Mouse (Mus musculus) thymus, adult 2 months (tissue): ENCODE results near the gene Myh9. TPM values are rescaled to one million over a fixed set of nuclear protein-coding genes. Genes with fewer than 3 reads are reported as not detected.

Source experiments
- DNase-seq: peaks from one replicate; pipeline ENCODE4 v3.0.0; 2021
- H3K27ac ChIP-seq: fragments of 200-500 bp; 2 replicates; pipeline ENCODE4 v1.5.1; 2012; ENCODE audit warnings: low read length, control low read depth; ENCODE audit not compliant: control insufficient read depth, insufficient read depth
- H3K27me3 ChIP-seq: fragments of 200-500 bp; 2 replicates; pipeline ENCODE4 v1.6.1; 2012; ENCODE audit warnings: mild to moderate bottlenecking, low read length, moderate library complexity, mixed read lengths; ENCODE audit not compliant: control insufficient read depth, insufficient read depth
- H3K36me3 ChIP-seq: fragments of 200-500 bp; 2 replicates; pipeline ENCODE4 v1.6.1; 2012; ENCODE audit warnings: mild to moderate bottlenecking, low read length, moderate library complexity; ENCODE audit not compliant: control insufficient read depth, insufficient read depth
- H3K4me1 ChIP-seq: fragments of 200-500 bp; replicated peaks from 2 replicates; pipeline ENCODE4 v1.6.1; 2012; ENCODE audit warnings: low read length; ENCODE audit not compliant: control insufficient read depth, insufficient read depth
- H3K4me3 ChIP-seq: fragments of 200-500 bp; 2 replicates; pipeline ENCODE4 v1.5.1; 2012; ENCODE audit warnings: mild to moderate bottlenecking, low read length, control low read depth, moderate library complexity; ENCODE audit not compliant: control insufficient read depth, insufficient read depth
- CTCF ChIP-seq: fragments of 200-500 bp; IDR thresholded peaks from 2 replicates; pipeline ENCODE4 v1.5.1; 2012; ENCODE audit warnings: mild to moderate bottlenecking, control low read depth, low read length, moderate library complexity, borderline replicate concordance; ENCODE audit not compliant: control insufficient read depth, poor library complexity, insufficient read depth; ENCODE audit errors: extremely low read depth
- POLR2A ChIP-seq: fragments of 200-500 bp; IDR thresholded peaks from 2 replicates; pipeline ENCODE4 v1.6.1; 2012; ENCODE audit warnings: mild to moderate bottlenecking, low read length, control low read depth, moderate library complexity; ENCODE audit not compliant: control insufficient read depth, poor library complexity, insufficient read depth; ENCODE audit errors: extremely low read depth
- WGBS: fragments of 180-500 bp; shearing (Covaris S2); methylation state at CpG from one replicate; pipeline ENCODE4 v1.1.7; 2018; 5-methylcytosine and 5-hydroxymethylcytosine counted together
- polyA plus RNA-seq: library from polyadenylated mRNA; depleted of rRNA; stranded (reverse); fragments of >200 nt; gene quantifications from 2 replicates; pipeline ENCODE4 v1.2.3, GENCODE M21; 2012

Gene Myh9
- polyA plus RNA-seq, 1 experiment = 167 TPM

DNA sequence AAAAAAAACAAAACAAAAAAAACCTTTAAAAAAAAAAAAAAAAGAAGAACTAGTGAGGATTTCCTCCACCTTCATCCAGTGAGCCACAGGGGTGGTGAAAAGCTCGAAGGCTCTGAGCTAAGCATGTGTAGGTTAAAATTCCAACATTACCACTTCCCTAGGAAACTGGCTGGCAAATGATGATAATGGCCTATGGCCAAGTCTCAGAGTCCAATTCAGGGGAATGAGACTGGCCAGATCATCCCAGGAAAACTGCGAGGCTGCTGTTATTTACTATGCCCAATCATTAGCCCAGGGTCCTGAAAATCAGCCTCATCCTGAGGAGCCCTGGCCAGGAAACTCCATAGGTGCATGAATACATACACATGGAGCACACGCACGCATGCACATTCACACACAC, 44.0 kb upstream of the Myh9 start:
- 83% methylated on average over 4 of the region's 4 CpGs for WGBS
- H3K36me3 ChIP-seq = no peaks in the 10 kb centered on the region
- no peak for TF ChIP-seq POLR2A
- no peak for TF ChIP-seq CTCF
- H3K27me3 ChIP-seq = no peaks in the 10 kb centered on the region
- no peak overlapping the region for H3K4me3 ChIP-seq
- no peaks in the 10 kb centered on the region; the same call in 1 of the 2 replicates for H3K4me1 ChIP-seq
- no peak overlapping the region for H3K27ac ChIP-seq
- no peak for DNase-seq

DNA sequence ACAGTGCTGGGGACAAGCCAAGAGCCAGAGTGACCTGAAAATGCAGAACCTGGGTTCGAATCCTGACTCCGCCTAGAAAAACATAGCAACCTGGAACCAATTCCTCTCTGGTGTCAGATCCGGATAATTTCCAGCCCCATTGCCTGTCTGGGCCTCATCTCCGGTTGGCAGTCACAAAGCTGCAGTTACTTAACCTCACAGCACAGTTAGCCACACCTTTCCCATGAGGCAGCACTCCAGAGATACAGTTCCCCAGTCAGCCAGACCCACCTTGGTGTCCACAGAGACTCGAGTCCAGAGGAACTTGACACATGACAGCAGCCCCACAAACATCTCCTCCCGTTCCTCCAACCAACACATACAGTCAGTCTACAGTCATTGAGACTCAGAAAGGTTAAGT, 43.2 kb upstream of the Myh9 start:
- H3K4me3 ChIP-seq = no peak overlapping the region
- 81% methylated on average over 6 of the region's 6 CpGs for WGBS
- no peaks in the 10 kb centered on the region for H3K36me3 ChIP-seq
- no peak overlapping the region for H3K27ac ChIP-seq
- DNase-seq = no peak
- TF ChIP-seq CTCF = no peak
- no peaks in the 10 kb centered on the region; the same call in 1 of the 2 replicates for H3K4me1 ChIP-seq
- H3K27me3 ChIP-seq = no peaks in the 10 kb centered on the region

DNA sequence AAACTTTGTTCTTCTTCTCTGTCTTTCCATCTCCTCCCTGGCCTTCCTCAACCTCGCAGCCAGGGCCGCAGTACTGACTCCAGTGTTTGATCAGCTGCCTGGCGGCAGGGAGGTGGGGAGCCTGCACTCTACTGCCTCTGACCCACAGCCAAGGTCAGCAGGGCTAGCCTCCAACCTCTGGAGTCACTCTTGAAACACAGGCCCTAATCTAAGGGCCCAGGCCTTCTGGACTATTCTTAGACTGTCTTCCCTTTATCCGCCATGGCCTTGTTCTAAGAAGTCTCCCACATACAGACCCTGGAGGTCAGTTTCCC, 41.7 kb upstream of the Myh9 start:
- no peaks in the 10 kb centered on the region for H3K36me3 ChIP-seq
- no peak overlapping the region for H3K27ac ChIP-seq
- TF ChIP-seq POLR2A (no peak), CTCF (no peak)
- no peaks in the 10 kb centered on the region for H3K27me3 ChIP-seq
- 92% methylated on average over 4 of the region's 4 CpGs for WGBS
- H3K4me1 ChIP-seq = no peaks in the 10 kb centered on the region; the same call in 1 of the 2 replicates
- no peak overlapping the region for H3K4me3 ChIP-seq
- DNase-seq = no peak

DNA sequence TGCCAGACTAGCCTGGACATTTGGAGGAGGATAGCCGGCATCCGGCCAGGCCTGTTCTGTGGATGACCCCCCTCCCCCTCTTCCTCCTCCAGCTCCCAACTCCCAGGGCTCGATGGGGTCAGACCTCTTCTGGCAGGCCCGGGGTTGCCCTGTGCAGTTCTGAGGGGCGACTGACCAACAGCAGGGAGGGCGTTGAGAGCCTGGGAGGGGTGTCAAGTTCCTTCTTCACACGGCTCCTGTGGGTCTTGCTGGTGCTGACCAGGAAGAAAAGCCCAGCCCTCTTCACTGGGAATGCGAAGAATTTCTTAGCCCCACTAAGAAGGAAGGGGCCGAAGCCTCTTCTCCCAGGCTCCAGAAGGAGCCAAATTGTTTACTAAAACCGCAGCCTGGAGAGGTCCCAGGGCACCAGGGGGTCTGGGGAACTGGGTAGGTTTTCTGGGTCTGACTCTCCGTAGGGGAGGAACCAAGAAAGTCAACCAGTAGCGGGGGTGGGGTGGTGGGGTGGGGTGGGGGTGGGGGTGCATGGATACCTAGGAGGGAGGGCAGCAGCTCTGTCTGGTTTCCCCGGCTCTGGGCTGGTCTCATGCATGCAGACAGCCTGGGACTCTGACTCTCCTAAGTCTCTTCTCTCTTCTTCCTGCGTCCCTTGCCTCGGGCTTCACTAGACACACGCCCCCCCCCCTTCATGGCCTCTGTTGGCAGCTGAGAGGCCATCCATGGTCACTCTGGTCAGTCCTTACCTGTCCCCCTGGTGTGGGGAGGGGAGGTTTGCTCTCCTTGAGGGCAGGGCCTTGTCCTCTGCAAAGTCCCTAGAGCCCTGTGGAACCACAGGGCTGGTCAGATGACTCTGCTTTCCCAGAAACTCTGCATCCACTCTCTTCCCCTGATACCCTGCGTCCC, 41.1 kb upstream of the Myh9 start:
- no peak for TF ChIP-seq POLR2A
- TF ChIP-seq CTCF = no peak
- Histone ChIP-seq H3K36me3 (no peaks in the 10 kb centered on the region), H3K4me1 (no peaks in the 10 kb centered on the region; the same call in 1 of the 2 replicates), H3K27ac (no peak overlapping the region), H3K4me3 (no peak overlapping the region), H3K27me3 (no peaks in the 10 kb centered on the region)
- DNase-seq = no peak
- WGBS = 85% methylated on average over 17 of the region's 17 CpGs

DNA sequence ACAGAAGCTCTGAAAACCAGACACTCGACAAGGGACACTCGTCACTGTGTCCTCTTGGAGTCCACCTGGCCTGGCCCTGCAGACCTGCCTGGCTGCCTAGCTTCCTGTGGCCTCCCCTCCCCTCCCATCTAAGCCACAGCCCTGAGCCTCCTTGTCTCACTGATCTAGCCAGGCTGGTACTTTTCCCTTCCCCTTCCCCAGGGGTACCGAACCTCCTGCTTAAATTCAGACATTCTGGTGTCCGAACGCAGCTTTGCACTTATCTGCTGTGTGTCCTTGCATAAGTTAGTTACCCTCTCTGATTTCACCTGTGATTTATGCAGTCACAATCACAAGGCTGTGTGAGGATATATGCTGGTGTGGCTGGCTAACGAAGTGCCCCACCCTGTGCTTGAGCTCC, 40.3 kb upstream of the Myh9 start:
- no peak overlapping the region for H3K4me3 ChIP-seq
- no peak for TF ChIP-seq POLR2A
- 61% methylated on average over 6 of the region's 6 CpGs for WGBS

DNA sequence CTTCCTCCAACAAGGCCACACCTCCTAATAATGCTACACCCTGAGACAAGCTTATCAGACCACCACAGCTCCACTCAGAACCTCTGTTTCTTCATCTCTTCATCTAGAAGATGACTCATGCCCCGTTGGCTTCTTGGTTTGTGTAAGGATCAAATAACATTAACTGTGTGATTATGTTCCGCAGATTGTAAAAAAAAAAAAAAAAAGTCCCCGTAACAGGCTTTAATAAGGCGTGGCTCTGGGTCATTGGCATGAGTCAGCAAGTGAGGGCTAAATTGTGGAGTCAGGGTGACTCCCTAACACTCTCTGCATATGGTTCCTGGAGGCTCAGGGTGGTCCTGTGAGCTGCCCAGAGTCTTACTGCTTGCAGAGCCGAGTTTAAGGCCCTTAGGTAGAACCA, 39.7 kb upstream of the Myh9 start:
- WGBS = 44% methylated on average over 5 of the region's 5 CpGs
- H3K27me3 ChIP-seq = no peaks in the 10 kb centered on the region
- no peak for TF ChIP-seq CTCF
- no peak for TF ChIP-seq POLR2A
- H3K36me3 ChIP-seq = no peaks in the 10 kb centered on the region
- H3K4me1 ChIP-seq = no peaks in the 10 kb centered on the region; the same call in 1 of the 2 replicates
- no peak overlapping the region for H3K27ac ChIP-seq
- no peak for DNase-seq
- H3K4me3 ChIP-seq = no peak overlapping the region

More for the DNA sequence above, 40.3 kb upstream of the Myh9 start:
- Histone ChIP-seq H3K27ac (no peak overlapping the region), H3K4me1 (no peaks in the 10 kb centered on the region; the same call in 1 of the 2 replicates), H3K27me3 (no peaks in the 10 kb centered on the region), H3K36me3 (no peaks in the 10 kb centered on the region)
- DNase-seq = no peak

DNA sequence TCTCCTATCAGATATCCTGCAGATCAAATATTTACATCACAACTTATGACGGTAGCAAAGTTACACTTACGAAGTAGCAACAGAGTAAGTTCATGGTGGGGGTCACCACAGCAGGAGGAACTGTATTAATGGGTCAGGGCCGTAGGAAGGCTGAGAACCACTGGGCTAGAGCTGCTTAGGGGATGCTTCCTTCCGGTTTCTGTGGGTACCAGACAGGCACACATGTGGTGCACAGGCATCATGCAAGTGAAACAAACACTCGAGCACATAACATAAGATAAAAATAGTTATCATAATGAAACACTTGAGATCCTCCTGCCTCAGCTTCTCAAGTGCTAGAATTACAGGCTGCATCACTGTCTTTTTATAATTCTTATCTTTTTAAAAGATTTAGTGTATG, 38.8 kb upstream of the Myh9 start:
- TF ChIP-seq POLR2A (no peak), CTCF (no peak)
- Histone ChIP-seq H3K27ac (no peak overlapping the region), H3K4me3 (no peak overlapping the region), H3K27me3 (no peaks in the 10 kb centered on the region), H3K36me3 (no peaks in the 10 kb centered on the region), H3K4me1 (no peaks in the 10 kb centered on the region)
- DNase-seq = no peak
- WGBS = 51% methylated on average over 5 of the region's 5 CpGs
